Mouse (Mus musculus): ENCODE data around the gene Masp1.

GRCm38 (mm10) chr16:23498691-23499131, 21.9 kb downstream of the Masp1 start:
- no peak for TF ChIP-seq POLR2A (IDR thresholded peaks at IDR 0.05; ENCODE audit: low read depth, low read length)
- TF ChIP-seq CTCF (IDR thresholded peaks at IDR 0.05; ENCODE audit: extremely low read depth, insufficient read depth, insufficient read length, insufficient replicate concordance): no peak

All from spleen, adult 2 months (tissue).